Mouse (Mus musculus) kidney, adult 18-20 months (tissue): Measurements from ENCODE around the gene Zfp385c.
"Not testable (repeated sequence)": the region's sequence is repeated elsewhere in the genome, so short reads cannot be mapped to it uniquely, and the experiment has no call there.

Experiments used
- DNase-seq: peaks from one replicate; pipeline ENCODE4 v3.0.0; 2021

The Zfp385c gene

GRCm38 (mm10) chr11:100623867-100624266 lies 68.4 kb downstream of the Zfp385c start:
- DNase-seq, result peak; percentile 44

- peak; percentile 96 for DNase-seq
These were observed 69.5 kb downstream of the Zfp385c start for GRCm38 (mm10) chr11:100622714-100623113.

GRCm38 (mm10) chr11:100619982-100620381 lies 72.3 kb downstream of the Zfp385c start, which contains the start of gene Dnajc7:
Dnajc7 (minus strand) TSS chr11:100620168.
- no peak for DNase-seq

- peak; percentile 95 for DNase-seq
These were observed 72.7 kb downstream of the Zfp385c start for GRCm38 (mm10) chr11:100619485-100619975.

GRCm38 (mm10) chr11:100618761-100619484 lies 73.3 kb downstream of the Zfp385c start, which contains the start of gene Nkiras2:
Nkiras2 (plus strand) TSS chr11:100619244.
- peak; percentile 59 for DNase-seq

DNA sequence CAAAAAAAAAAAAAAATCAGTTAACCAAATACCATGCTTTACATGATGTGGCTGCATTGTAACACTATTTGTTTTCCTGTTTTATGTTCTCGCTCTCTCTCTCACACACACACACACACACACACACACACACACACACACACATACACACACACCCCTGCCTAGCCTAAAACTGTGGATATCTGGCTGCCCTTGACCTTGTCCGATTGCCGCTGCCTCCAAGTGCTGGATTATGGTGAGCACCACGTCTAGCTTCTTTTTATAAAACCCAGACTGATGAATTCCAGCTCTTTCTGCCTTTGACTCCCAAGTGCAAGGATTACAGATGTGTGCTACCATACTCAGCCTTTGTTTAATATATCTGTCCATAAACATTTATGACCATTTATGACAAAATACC lies 74.8 kb downstream of the Zfp385c start:
- no peak for DNase-seq

DNA sequence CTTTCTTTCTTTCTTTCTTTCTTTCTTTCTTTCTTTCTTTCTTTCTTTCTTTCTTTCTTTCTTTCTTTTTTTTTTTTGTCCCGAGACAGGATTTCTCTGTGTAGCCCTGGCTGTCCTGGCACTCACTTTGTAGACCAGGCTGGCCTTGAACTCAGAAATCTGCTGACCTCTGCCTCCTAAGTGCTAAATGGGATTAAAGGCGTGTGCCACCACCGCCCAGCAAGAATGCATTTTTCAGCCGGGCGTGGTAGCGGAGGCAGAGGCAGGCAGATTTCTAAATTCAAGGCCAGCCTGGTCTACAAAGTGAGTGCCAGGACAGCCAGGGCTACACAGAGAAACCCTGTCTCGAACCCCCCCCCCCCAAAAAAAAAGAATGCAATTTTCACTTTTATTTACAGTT lies 75.4 kb downstream of the Zfp385c start:
- not testable (repeated sequence) for DNase-seq

- DNase-seq, result no peak
These were observed 75.9 kb downstream of the Zfp385c start for GRCm38 (mm10) chr11:100616332-100616731.

DNA sequence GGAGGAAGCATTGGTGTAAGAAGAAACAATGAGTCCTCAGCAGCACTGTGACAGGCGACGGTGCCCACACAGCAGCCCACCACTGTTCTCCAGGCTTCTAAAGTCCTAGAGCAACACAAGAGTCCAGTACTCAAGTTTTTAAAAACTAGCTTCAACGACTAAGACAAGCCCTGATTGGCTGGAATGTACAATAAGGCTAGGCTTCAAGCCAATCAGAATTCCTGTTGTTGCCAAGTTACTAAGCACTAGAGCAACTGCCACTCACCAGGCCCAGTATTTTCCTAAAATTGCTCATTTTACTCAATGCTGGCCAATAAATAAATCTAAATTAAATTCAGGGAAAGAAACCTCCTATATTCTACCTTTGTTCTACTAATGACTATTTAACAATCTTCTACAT lies 79.0 kb downstream of the Zfp385c start:
- DNase-seq, result no peak

DNA sequence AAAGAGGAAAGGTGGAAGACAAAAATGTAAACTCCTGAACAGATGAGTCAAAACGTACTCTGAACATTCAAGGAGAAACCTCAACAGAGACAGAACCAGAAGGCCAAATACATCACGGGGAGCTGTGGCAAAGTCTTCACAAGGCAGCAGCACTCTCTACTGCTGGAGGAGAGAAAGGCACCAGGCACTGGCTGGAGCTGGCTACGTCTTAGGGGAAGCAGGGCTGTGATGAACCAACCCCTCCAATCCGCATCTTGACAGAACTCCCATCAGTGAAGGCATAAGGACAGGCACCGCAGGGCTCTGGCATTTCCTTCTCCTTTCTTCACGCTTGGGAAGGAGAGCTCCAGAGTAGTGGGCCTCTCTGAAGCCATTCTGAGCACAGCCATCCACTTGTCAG lies 80.6 kb downstream of the Zfp385c start:
- DNase-seq, result no peak

DNA sequence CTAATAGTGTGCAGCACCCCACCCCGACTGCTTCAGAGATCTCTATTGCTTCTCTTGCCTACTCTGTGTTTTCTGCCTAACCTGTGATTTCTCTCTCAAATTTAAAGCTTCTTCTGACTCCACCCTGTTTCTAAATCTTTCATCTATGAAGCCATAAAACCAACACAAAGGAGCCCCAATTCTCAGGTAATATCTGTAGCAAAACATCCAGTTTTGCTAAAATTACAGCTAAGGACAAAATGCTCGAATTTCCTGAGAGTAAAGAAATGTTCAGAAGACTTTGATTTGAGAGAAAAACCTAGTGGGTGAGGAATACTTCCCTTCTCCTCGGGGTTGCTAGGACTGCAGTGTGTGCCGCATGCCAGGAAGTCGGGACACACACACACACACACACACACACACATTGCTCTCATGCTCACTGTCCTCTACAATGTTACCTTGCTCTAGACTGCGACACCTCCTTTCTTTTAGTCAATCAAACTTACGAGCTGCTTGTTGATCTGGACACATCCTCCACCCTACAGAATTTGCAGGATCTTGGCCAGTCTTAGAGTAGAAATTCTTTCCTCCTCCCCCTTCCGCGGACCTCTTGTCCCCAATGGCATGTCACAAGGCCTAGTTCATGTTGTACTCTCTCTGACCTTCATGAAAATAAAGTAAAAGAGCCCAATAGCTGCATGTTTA lies 82.1 kb downstream of the Zfp385c start:
- DNase-seq, result peak; percentile 49

GRCm38 (mm10) chr11:100609355-100609996 lies 82.8 kb downstream of the Zfp385c start:
- DNase-seq, result no peak

DNA sequence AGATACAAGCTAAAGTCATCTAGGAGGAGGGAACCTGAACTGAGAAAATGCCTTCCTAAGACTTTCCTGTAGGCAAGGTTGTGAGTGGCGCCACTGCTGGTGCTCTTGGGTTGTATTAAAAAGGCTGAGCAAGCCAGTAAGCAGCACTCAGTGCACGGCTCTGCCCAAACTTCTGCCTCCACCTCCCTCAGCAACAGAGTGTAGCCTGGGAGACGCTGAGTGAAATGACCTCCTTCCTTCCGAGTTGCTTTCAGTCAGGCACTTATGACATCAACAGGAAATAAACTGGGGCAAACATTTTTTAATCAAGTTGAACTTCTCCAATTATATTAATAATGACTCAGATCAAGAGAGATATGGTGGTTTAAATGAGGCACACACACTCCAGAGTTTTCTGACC lies 83.5 kb downstream of the Zfp385c start:
- DNase-seq, result no peak

GRCm38 (mm10) chr11:100607121-100607520 lies 85.1 kb downstream of the Zfp385c start:
- DNase-seq, result no peak

DNA sequence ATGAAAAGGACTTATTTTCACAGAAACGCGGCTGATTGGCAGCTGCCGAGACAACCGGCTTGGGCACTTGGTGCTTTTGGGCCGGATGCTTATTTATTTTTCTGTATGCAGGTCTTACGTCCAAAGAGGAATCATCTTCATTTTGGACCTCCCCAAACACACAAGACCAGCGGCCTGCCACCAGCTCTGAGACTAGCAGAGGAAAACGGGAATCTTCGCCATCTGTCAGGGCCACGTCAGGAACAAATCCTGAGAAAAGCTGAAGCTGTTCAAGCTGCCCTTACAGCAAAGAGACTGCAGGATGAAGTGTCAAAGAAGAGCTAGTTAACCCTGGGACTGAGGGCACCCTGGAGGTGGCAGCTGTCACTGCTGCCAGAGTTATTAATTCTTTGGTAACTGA lies 86.8 kb downstream of the Zfp385c start:
- no peak for DNase-seq

DNA sequence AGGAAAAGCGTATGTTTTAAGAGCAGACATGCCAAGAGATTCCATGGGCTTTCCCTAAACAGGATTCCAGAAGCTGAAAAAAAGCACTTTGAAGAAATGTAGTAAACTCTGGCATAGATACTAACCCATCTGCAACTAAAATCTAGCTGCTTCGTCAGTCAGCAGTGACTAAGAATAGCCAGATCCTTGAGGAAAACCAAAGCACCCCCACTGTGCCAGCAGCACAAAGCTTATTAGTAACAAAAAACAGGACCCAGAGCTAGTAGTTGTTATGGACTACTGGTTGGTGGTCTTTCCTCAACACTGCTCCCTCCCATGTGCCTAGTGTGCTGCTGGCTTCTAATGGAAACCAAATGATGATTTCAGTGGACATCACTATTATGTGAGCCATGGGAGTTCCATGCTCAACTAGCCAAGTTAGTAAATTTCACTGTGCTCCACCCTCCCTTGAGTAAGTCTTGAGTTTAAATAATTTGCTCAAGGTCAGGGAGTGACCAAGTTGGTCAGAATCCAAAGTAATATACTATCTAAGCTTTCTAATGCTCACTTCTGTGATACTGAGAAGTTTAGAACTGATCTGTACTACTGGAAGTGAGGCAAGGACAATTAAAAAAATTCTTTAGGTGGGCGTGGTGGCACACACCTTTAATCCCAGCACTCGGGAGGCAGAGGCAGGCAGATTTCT lies 87.8 kb downstream of the Zfp385c start:
- DNase-seq, result no peak

- DNase-seq, result no peak
These were observed 88.4 kb downstream of the Zfp385c start for GRCm38 (mm10) chr11:100603813-100604212.

GRCm38 (mm10) chr11:100603155-100603554 lies 89.1 kb downstream of the Zfp385c start:
- DNase-seq, result no peak

GRCm38 (mm10) chr11:100601372-100601771 lies 90.9 kb downstream of the Zfp385c start:
- no peak for DNase-seq

GRCm38 (mm10) chr11:100598074-100598473 lies 94.2 kb downstream of the Zfp385c start:
- no peak for DNase-seq

DNA sequence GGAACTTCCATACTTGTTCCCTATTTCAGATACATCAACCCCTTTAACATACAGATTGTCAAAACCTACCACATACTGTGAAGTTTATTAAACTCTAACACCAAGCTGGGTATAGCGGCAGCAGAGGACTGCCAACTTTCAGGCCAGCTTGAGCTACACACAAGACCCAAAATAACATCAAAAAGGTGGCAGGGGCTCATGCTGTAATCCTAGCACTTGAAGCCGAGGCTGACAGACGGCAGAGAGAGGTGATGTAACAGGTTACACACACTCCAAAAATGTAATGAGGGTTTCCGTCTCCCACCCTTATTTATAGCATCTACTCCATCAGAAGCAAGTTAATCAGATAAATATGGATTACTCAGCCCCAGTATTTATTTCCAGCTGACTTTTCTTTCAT lies 96.7 kb downstream of the Zfp385c start:
- no peak for DNase-seq

GRCm38 (mm10) chr11:100594608-100595007 lies 97.6 kb downstream of the Zfp385c start:
- DNase-seq, result no peak
